ENCODE assay signal across 9 mouse cellular contexts in the genomic region with DNA sequence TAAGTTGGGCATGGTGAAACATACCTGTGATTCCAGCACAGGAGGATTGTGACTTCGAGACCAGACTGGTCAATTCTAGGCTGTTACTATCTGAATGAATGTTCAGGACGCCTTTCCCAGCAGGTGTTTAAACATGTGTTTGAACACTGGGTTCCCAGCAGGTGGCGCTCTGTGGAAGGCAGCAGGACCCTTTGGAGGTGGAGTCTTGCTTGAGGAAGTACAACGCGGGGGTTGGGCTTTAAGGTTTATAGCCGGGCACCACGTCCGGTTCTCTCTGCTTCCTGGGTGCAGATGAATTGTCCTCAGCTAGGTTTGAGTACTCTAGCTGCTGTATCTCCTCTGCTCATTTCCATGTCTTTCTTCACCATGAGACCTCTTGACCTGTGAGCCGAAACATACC.
A peak's percentile ranks its signal among the peaks of the same experiment; 100 is the strongest.
DNase-seq lines count a peak whose midpoint lies in the region; ATAC-seq and TF ChIP-seq lines count a peak whose summit lies in the region.
"Had no signal": no experiment of that assay in that cellular context is flagged by ENCODE, and none has a peak within 500 bp of the region (broad histone marks: within the 10 kb centered on the region; RNA-seq: fewer than 3 reads in every experiment).

No protein-coding gene starts in this region.

- H3K27ac ChIP-seq in forebrain, postnatal 0 days (ENCODE audit: low read depth, low read length): no peak overlapping the region
- H3K27ac ChIP-seq in forebrain, embryonic 16.5 days (ENCODE audit: low read length): no peak overlapping the region
- H3K27ac ChIP-seq in midbrain, embryonic 14.5 days (replicated peaks; ENCODE audit: low read depth, low read length): no peak overlapping the region
- H3K27ac ChIP-seq in midbrain, embryonic 13.5 days: no peak overlapping the region
- H3K27ac ChIP-seq: lung, embryonic 15.5 days had no signal

- 71% methylated on average over 9 of the region's 9 CpGs for WGBS in forebrain, postnatal 0 days
- WGBS in forebrain, embryonic 16.5 days: 74% methylated on average over 9 of the region's 9 CpGs
- 65% methylated on average over 9 of the region's 9 CpGs for WGBS in midbrain, embryonic 14.5 days
- WGBS in midbrain, embryonic 13.5 days: 67% methylated on average over 9 of the region's 9 CpGs

- H3K36me3 ChIP-seq in forebrain, postnatal 0 days (ENCODE audit: insufficient read depth): no peaks in the 10 kb centered on the region
- no peaks in the 10 kb centered on the region for H3K36me3 ChIP-seq in forebrain, embryonic 16.5 days (ENCODE audit: control insufficient read depth, insufficient read depth)
- no peaks in the 10 kb centered on the region for H3K36me3 ChIP-seq in midbrain, embryonic 14.5 days (ENCODE audit: control insufficient read depth, insufficient read depth, low read length)
- H3K36me3 ChIP-seq in midbrain, embryonic 13.5 days: no peaks in the 10 kb centered on the region
- H3K36me3 ChIP-seq: lung, embryonic 15.5 days had no signal

- peak; percentile 34 for TF ChIP-seq CTCF in forebrain, postnatal 0 days (IDR thresholded peaks at IDR 0.05; ENCODE audit: low read depth)

- no peak overlapping the region for H3K4me2 ChIP-seq in forebrain, postnatal 0 days (ENCODE audit: low read depth)
- H3K4me2 ChIP-seq in forebrain, embryonic 16.5 days (ENCODE audit: low read length): no peak overlapping the region
- no peak overlapping the region for H3K4me2 ChIP-seq in midbrain, embryonic 14.5 days (ENCODE audit: low read length)
- H3K4me2 ChIP-seq in midbrain, embryonic 13.5 days (replicated peaks): no peak overlapping the region
- H3K4me2 ChIP-seq: lung, embryonic 15.5 days had no signal

- no peaks in the 10 kb centered on the region for H3K9me3 ChIP-seq in forebrain, postnatal 0 days (ENCODE audit: low read length)
- no peaks in the 10 kb centered on the region for H3K9me3 ChIP-seq in forebrain, embryonic 16.5 days (ENCODE audit: control insufficient read depth, low read length)
- no peaks in the 10 kb centered on the region for H3K9me3 ChIP-seq in midbrain, embryonic 14.5 days (ENCODE audit: control insufficient read depth, low read length)
- H3K9me3 ChIP-seq in midbrain, embryonic 13.5 days: no peaks in the 10 kb centered on the region
- H3K9me3 ChIP-seq: lung, embryonic 15.5 days had no signal

- DNase-seq in forebrain, postnatal 0 days: no peak
- DNase-seq in midbrain, embryonic 14.5 days: peak; percentile 30
- DNase-seq in embryo, embryonic 11 days: peak; percentile 53
- DNase-seq in retina, embryonic 14.5 days (ENCODE audit: low spot score): peak; percentile 68
- DNase-seq in Muller cell, postnatal 12 days (ENCODE audit: inconsistent ontology term): no peak
- no peak for DNase-seq in B cell, adult 2 months

- H3K27me3 ChIP-seq in forebrain, postnatal 0 days (ENCODE audit: insufficient read depth, low read length): no peaks in the 10 kb centered on the region
- H3K27me3 ChIP-seq in forebrain, embryonic 16.5 days (replicated peaks; ENCODE audit: control insufficient read depth, insufficient read depth, low read length): no peaks in the 10 kb centered on the region
- no peaks in the 10 kb centered on the region for H3K27me3 ChIP-seq in midbrain, embryonic 14.5 days (ENCODE audit: control insufficient read depth, insufficient read depth, low read length)
- H3K27me3 ChIP-seq in midbrain, embryonic 13.5 days: no peaks in the 10 kb centered on the region
- H3K27me3 ChIP-seq: lung, embryonic 15.5 days had no signal

- H3K9ac ChIP-seq in forebrain, postnatal 0 days: no peak overlapping the region
- H3K9ac ChIP-seq in forebrain, embryonic 16.5 days (replicated peaks; ENCODE audit: low read depth, low read length): no peak overlapping the region
- H3K9ac ChIP-seq in midbrain, embryonic 14.5 days (replicated peaks; ENCODE audit: low read length): no peak overlapping the region
- no peak overlapping the region for H3K9ac ChIP-seq in midbrain, embryonic 13.5 days (replicated peaks)
- H3K9ac ChIP-seq: lung, embryonic 15.5 days had no signal

- no peak overlapping the region for H3K4me3 ChIP-seq in forebrain, postnatal 0 days (ENCODE audit: low read depth, low read length)
- H3K4me3 ChIP-seq in forebrain, embryonic 16.5 days (replicated peaks; ENCODE audit: low read length): no peak overlapping the region
- H3K4me3 ChIP-seq in midbrain, embryonic 14.5 days (replicated peaks; ENCODE audit: low read depth, low read length): no peak overlapping the region
- no peak overlapping the region for H3K4me3 ChIP-seq in midbrain, embryonic 13.5 days (replicated peaks)
- H3K4me3 ChIP-seq: lung, embryonic 15.5 days had no signal

- H3K4me1 ChIP-seq in forebrain, postnatal 0 days (ENCODE audit: insufficient read depth): no peaks in the 10 kb centered on the region
- 0 out of 2 replicates have a peak, but pooled peaks cover 3% of the 10 kb centered on the region for H3K4me1 ChIP-seq in forebrain, embryonic 16.5 days (replicated peaks; ENCODE audit: control insufficient read depth, insufficient read depth, low read length)
- H3K4me1 ChIP-seq in midbrain, embryonic 14.5 days (ENCODE audit: control insufficient read depth, insufficient read depth, low read length): no peaks in the 10 kb centered on the region
- no peaks in the 10 kb centered on the region for H3K4me1 ChIP-seq in midbrain, embryonic 13.5 days (replicated peaks)
- H3K4me1 ChIP-seq: lung, embryonic 15.5 days had no signal

- no peak for ATAC-seq in forebrain, postnatal 0 days
- no peak for ATAC-seq in forebrain, embryonic 16.5 days
- ATAC-seq in midbrain, embryonic 14.5 days (ENCODE audit: low FRiP score, low TSS enrichment): no peak
- no peak for ATAC-seq in midbrain, embryonic 13.5 days

Comparison
In these comparisons a context has a peak if more than half of its experiments do, and no peak if none do; other contexts are left out.
1. DNase-seq: peak in midbrain, embryonic 14.5 days (single experiment), embryo, embryonic 11 days (single experiment) and retina, embryonic 14.5 days (single experiment); none in forebrain, postnatal 0 days (single experiment), Muller cell, postnatal 12 days (single experiment) and B cell, adult 2 months (0 of 2).